Mouse (Mus musculus) G1E (cell line): ENCODE results near the gene Qprt. TPM values are rescaled to one million over a fixed set of nuclear protein-coding genes. Genes with fewer than 3 reads are reported as not detected.
A peak's percentile ranks its signal among the peaks of the same experiment; 100 is the strongest.

Experiments used
- ATAC-seq: 2 replicates; pipeline ENCODE4 v1.8.0; 2016; ENCODE audit warnings: mild to moderate bottlenecking; ENCODE audit not compliant: insufficient number of reproducible peaks, poor library complexity, low FRiP score, severe bottlenecking; ENCODE audit errors: extremely low read depth
- DNase-seq: peaks from one replicate; pipeline ENCODE4 v3.0.0; 2012; ENCODE audit warnings: low spot score
- H3K27me3 ChIP-seq: 2 replicates; pipeline ENCODE4 v1.6.1; 2012; ENCODE audit warnings: mild to moderate bottlenecking, low read length, inconsistent platforms; ENCODE audit not compliant: insufficient read depth
- H3K36me3 ChIP-seq: replicated peaks from 2 replicates; pipeline ENCODE3; 2012; ENCODE audit warnings: mild to moderate bottlenecking, inconsistent platforms
- H3K4me1 ChIP-seq: 2 replicates; pipeline ENCODE4 v1.6.1; 2012; ENCODE audit warnings: low read depth, low read length, inconsistent platforms, mixed read lengths; ENCODE audit not compliant: insufficient read depth
- H3K4me3 ChIP-seq: 2 replicates; pipeline ENCODE4 v1.5.1; 2012; ENCODE audit warnings: low read depth, mild to moderate bottlenecking, inconsistent platforms, low read length, moderate library complexity, mixed read lengths
- H3K9me3 ChIP-seq: replicated peaks from 2 replicates; pipeline ENCODE4 v1.6.1; 2012; ENCODE audit warnings: inconsistent platforms
- CTCF ChIP-seq: IDR thresholded peaks from 2 replicates; pipeline ENCODE4 v1.5.1; 2012; ENCODE audit warnings: low read depth, low read length, inconsistent platforms, mixed read lengths
- GATA1 ChIP-seq: IDR thresholded peaks from 2 replicates; pipeline ENCODE4 v1.6.1; 2012; ENCODE audit warnings: borderline replicate concordance, low read length, inconsistent platforms, mixed read lengths
- GATA2 ChIP-seq: IDR thresholded peaks from 2 replicates; pipeline ENCODE4 v1.6.1; 2012; ENCODE audit warnings: low read depth, low read length, inconsistent platforms, borderline replicate concordance
- POLR2AphosphoS5 ChIP-seq: IDR thresholded peaks from 2 replicates; pipeline ENCODE4 v1.6.1; 2012; ENCODE audit warnings: low read depth, low read length, inconsistent platforms; ENCODE audit not compliant: insufficient replicate concordance
- TAL1 ChIP-seq: conservative IDR thresholded peaks from 2 replicates; pipeline ENCODE4 v1.6.1; 2012; ENCODE audit warnings: low read depth, low read length, inconsistent platforms, mixed read lengths
- polyA plus RNA-seq: library from polyadenylated mRNA; stranded (reverse); fragments of >175 nt; gene quantifications from 2 replicates; pipeline ENCODE4 v1.2.3, GENCODE M21; 2012
- total RNA-seq, 2 experiments: library from RNA; stranded (forward) in 1 of 2; stranded (reverse) in 1 of 2; fragments of 200-1000 nt in 1 of 2; fragments of >200 nt in 1 of 2; fragmentation: Nextera tagmentation in 1 of 2; gene quantifications; 2 replicates each; pipeline ENCODE4 v1.2.3; 2014 to 2017

The Qprt gene
- total and polyA plus RNA-seq, 3 experiments = 1.2 to 8.0 (median 2.0) TPM

GRCm38 (mm10) chr7:127153477-127153876, 31.5 kb upstream of the Qprt start:
- no peaks in the 10 kb centered on the region for H3K36me3 ChIP-seq
- ATAC-seq (no peak), DNase-seq (no peak)
- no peaks in the 10 kb centered on the region for H3K9me3 ChIP-seq
- no peaks in the 10 kb centered on the region; the same call in 1 of the 2 replicates for H3K27me3 ChIP-seq
- TF ChIP-seq TAL1 = no peak
- TF ChIP-seq CTCF = no peak
- TF ChIP-seq POLR2AphosphoS5 = no peak
- no peak for TF ChIP-seq GATA1
- TF ChIP-seq GATA2 = no peak
- no peak overlapping the region for H3K4me3 ChIP-seq
- peaks cover 52% of the 10 kb centered on the region for H3K4me1 ChIP-seq

- DNase-seq = no peak
- Histone ChIP-seq H3K27me3 (no peaks in the 10 kb centered on the region; the same call in 1 of the 2 replicates), H3K4me3 (no peak overlapping the region), H3K9me3 (no peaks in the 10 kb centered on the region), H3K4me1 (peaks cover 54% of the 10 kb centered on the region), H3K36me3 (no peaks in the 10 kb centered on the region)
- no peak for TF ChIP-seq GATA1
- TF ChIP-seq TAL1 = no peak
- TF ChIP-seq CTCF = no peak
- no peak for TF ChIP-seq POLR2AphosphoS5
- TF ChIP-seq GATA2 = no peak
- no peak for ATAC-seq
Observed at GRCm38 (mm10) chr7:127152464-127152863, 30.4 kb upstream of the Qprt start.

DNA sequence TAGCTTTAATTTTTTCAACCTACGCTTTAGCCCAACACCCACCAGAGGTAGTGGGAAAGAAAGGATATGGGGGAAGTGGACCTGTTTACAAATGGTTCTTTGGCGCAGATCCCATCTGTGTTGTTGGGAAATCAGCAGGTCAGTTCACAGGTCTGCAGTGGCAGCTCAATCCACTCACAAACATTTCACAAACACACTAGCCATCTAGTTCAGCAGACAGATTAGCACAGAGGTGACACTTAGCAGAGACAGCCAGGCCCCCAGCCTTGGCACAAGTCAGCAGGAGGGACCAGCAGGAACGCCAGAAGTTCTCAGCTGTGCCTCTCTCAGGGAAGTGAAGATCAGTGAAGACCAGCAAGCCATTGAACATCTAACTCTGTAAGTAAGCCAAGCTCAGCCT, 25.9 kb upstream of the Qprt start:
- Histone ChIP-seq H3K27me3 (no peaks in the 10 kb centered on the region), H3K36me3 (no peaks in the 10 kb centered on the region), H3K4me3 (no peak overlapping the region), H3K9me3 (no peaks in the 10 kb centered on the region), H3K4me1 (peaks cover 62% of the 10 kb centered on the region)
- no peak for ATAC-seq
- no peak for DNase-seq
- TF ChIP-seq CTCF (no peak), POLR2AphosphoS5 (no peak), TAL1 (no peak), GATA2 (no peak), GATA1 (no peak)

- Histone ChIP-seq H3K9me3 (no peaks in the 10 kb centered on the region), H3K4me1 (peaks cover 74% of the 10 kb centered on the region), H3K36me3 (no peaks in the 10 kb centered on the region), H3K4me3 (no peak overlapping the region), H3K27me3 (no peaks in the 10 kb centered on the region)
- ATAC-seq = no peak
- TF ChIP-seq GATA1 (no peak), CTCF (no peak), TAL1 (no peak), GATA2 (no peak), POLR2AphosphoS5 (no peak)
- DNase-seq = no peak
Observed at GRCm38 (mm10) chr7:127146267-127146603, 24.2 kb upstream of the Qprt start.

GRCm38 (mm10) chr7:127145387-127146266, 23.6 kb upstream of the Qprt start:
- Histone ChIP-seq H3K4me3 (peak overlapping the region; percentile 27; the same call in 1 of the 2 replicates), H3K36me3 (no peaks in the 10 kb centered on the region), H3K4me1 (peaks cover 78% of the 10 kb centered on the region), H3K27me3 (no peaks in the 10 kb centered on the region), H3K9me3 (no peaks in the 10 kb centered on the region)
- peak; percentile 73 for ATAC-seq
- DNase-seq = peak; percentile 62
- TF ChIP-seq TAL1 (no peak), CTCF (no peak), GATA1 (no peak), GATA2 (no peak), POLR2AphosphoS5 (no peak)

DNA sequence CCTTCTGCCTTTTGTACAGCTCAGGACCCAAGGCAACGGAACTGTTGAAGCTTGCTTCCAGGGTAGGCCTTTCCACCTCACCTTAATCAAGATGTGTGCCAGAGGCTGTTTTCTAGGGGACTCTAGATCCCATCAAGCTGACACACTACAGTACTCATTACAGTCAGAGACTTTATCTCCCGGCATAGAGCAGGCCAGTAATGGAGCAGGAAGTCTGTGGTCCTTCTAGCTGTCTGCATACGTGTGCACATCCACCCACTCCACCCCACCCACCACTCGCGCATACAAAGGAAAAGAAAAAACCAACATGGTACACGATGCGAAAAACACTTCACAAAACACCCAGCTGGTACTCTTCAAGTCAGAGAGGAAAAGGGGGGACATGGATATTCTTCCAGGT, 22.4 kb upstream of the Qprt start:
- H3K9me3 ChIP-seq = no peaks in the 10 kb centered on the region
- H3K27me3 ChIP-seq = no peaks in the 10 kb centered on the region
- ATAC-seq (no peak), DNase-seq (no peak)
- TF ChIP-seq GATA1 (no peak), CTCF (no peak), TAL1 (no peak), GATA2 (no peak), POLR2AphosphoS5 (no peak)
- H3K36me3 ChIP-seq = peaks cover 3% of the 10 kb centered on the region
- H3K4me3 ChIP-seq = peak overlapping the region; percentile 61
- H3K4me1 ChIP-seq = peaks cover 83% of the 10 kb centered on the region
